8 mouse cellular contexts compared by ENCODE assay signal in genomic region chr12:105584851-105585250, GRCm38 (mm10). TPM values are rescaled to one million over a fixed set of nuclear protein-coding genes. Genes with fewer than 3 reads are reported as not detected.
DNase-seq lines count a peak whose midpoint lies in the region; ATAC-seq and TF ChIP-seq lines count a peak whose summit lies in the region.

No protein-coding gene starts in this region.

- no peak overlapping the region for H3K27ac ChIP-seq in gastrocnemius, adult 2 months
- H3K27ac ChIP-seq in hindbrain, postnatal 0 days, result no peak overlapping the region
- no peak overlapping the region for H3K27ac ChIP-seq in left cerebral cortex, adult 2 months

- DNase-seq in adipocyte (ENCODE audit: low spot score), result peak; percentile 53
- DNase-seq in cerebellum, postnatal 10 days, result peak; percentile 87 to 88
- DNase-seq in gastrocnemius, adult 2 months, result peak; percentile 84
- DNase-seq in hindbrain, postnatal 0 days (ENCODE audit: low spot score), result peak; percentile 82
- peak; percentile 69 to 74 for DNase-seq in left cerebral cortex, adult 2 months (ENCODE audit: extremely low spot score in 1 of 2, low spot score in 2 of 2)
- peak; percentile 31 to 45 for DNase-seq in right cerebral cortex, postnatal 36 days (ENCODE audit: low spot score in 2 of 2)
- no peak for DNase-seq in natural killer cell, adult 2 months (ENCODE audit: low spot score in 2 of 2)

- intact Hi-C loops in gastrocnemius, adult 2 months (cut with DNase I), result loop anchor here (1.0 kb wide), 1 partner anchor 87 kb away; no protein-coding TSS in a partner anchor
- intact Hi-C loops in left cerebral cortex, adult 2 months (cut with DNase I), result loop anchor here (1.0 to 10.0 kb wide), 3 partner anchors 87 to 530 kb away; no protein-coding TSS in a partner anchor

- no peak overlapping the region for H3K4me3 ChIP-seq in gastrocnemius, adult 2 months
- H3K4me3 ChIP-seq in hindbrain, postnatal 0 days (ENCODE audit: low read length), result no peak overlapping the region
- no peak overlapping the region for H3K4me3 ChIP-seq in left cerebral cortex, adult 2 months

- H3K9ac ChIP-seq in hindbrain, postnatal 0 days (replicated peaks; ENCODE audit: low read length), result no peak overlapping the region

- no peaks in the 10 kb centered on the region for H3K4me1 ChIP-seq in hindbrain, postnatal 0 days (ENCODE audit: insufficient read depth, low read length)

- 18% methylated on average over 12 of the region's 12 CpGs for WGBS in hindbrain, postnatal 0 days

- no peaks in the 10 kb centered on the region for H3K9me3 ChIP-seq in hindbrain, postnatal 0 days (ENCODE audit: low read length)

- peak; percentile 63; the same call in 1 of the 2 replicates for ATAC-seq in hindbrain, postnatal 0 days
- peak; percentile 72 for ATAC-seq in megakaryocyte progenitor cell, adult 5-6 weeks (replicated peaks; ENCODE audit: poor library complexity)

- H3K36me3 ChIP-seq in hindbrain, postnatal 0 days (ENCODE audit: insufficient read depth, low read length), result no peaks in the 10 kb centered on the region

- no peak overlapping the region for H3K4me2 ChIP-seq in hindbrain, postnatal 0 days (ENCODE audit: low read depth, low read length)

- TF ChIP-seq CTCF in gastrocnemius, adult 2 months (IDR thresholded peaks at IDR 0.05), result peak; percentile 99; the same call in 1 of the 2 replicates
- TF ChIP-seq CTCF in hindbrain, postnatal 0 days (IDR thresholded peaks at IDR 0.05; ENCODE audit: low read depth), result peak; percentile 97
- peak; percentile 91 for TF ChIP-seq CTCF in left cerebral cortex, adult 2 months (IDR thresholded peaks at IDR 0.05)

- no peaks in the 10 kb centered on the region for H3K27me3 ChIP-seq in hindbrain, postnatal 0 days (ENCODE audit: insufficient read depth, low read length)

RNA-seq across cellular contexts. Expression of gene Bdkrb1, which starts 18.0 kb away (rescaled TPM):
- total RNA-seq in gastrocnemius, adult 2 months (2021), result under 1 TPM in 1 of 2 experiments, not detected in 1; 0.28 TPM
- 0.63 TPM in 1 of 2 replicates, not detected in the other for total RNA-seq in hindbrain, postnatal 0 days (2014; rRNA removed)
- polyA plus RNA-seq in hindbrain, postnatal 0 days (2015; fragmentation: Nextera tagmentation; extraction: Ambion mirVana), result 0.18 TPM in 1 of 2 replicates, not detected in the other
- not detected for total RNA-seq in left cerebral cortex, adult 2 months (2021)
- total RNA-seq in megakaryocyte progenitor cell, adult 5-6 weeks (2015), result not detected in 2 replicates
- total RNA-seq in megakaryocyte progenitor cell, adult 5-6 weeks (2017), result not detected in 2 replicates

RNA-seq across cellular contexts. Expression of gene Bdkrb2, which starts 21.8 kb away (rescaled TPM):
- total RNA-seq in gastrocnemius, adult 2 months (2021), result under 1 TPM; 0.39 to 0.82 TPM
- 2.6 and 3.7 TPM in 2 replicates for total RNA-seq in hindbrain, postnatal 0 days (2014; rRNA removed)
- 0.90 and 0.98 TPM in 2 replicates for polyA plus RNA-seq in hindbrain, postnatal 0 days (2015; fragmentation: Nextera tagmentation; extraction: Ambion mirVana)
- under 1 TPM; 0.40 to 0.45 TPM for total RNA-seq in left cerebral cortex, adult 2 months (2021)
- total RNA-seq in megakaryocyte progenitor cell, adult 5-6 weeks (2015), result not detected in 2 replicates
- total RNA-seq in megakaryocyte progenitor cell, adult 5-6 weeks (2017), result not detected in 2 replicates

Comparison
In these comparisons a context has a peak if more than half of its experiments do, and no peak if none do; other contexts are left out.
1. DNase-seq: peak in adipocyte (single experiment), cerebellum, postnatal 10 days (2 of 2), gastrocnemius, adult 2 months (single experiment), hindbrain, postnatal 0 days (single experiment), left cerebral cortex, adult 2 months (2 of 2) and right cerebral cortex, postnatal 36 days (2 of 2); none in natural killer cell, adult 2 months (0 of 2).
2. Peak in every context shown above with its lines, with median percentiles within 50 percentile points of each other: CTCF ChIP-seq.